Mouse (Mus musculus): ENCODE data around the gene Enam. TPM values are rescaled to one million over a fixed set of nuclear protein-coding genes. Genes with fewer than 3 reads are reported as not detected.
"Not testable (repeated sequence)": the region's sequence is repeated elsewhere in the genome, so short reads cannot be mapped to it uniquely, and the experiment has no call there.

The Enam gene
- polyA plus RNA-seq, 1 experiment = not detected

GRCm38 (mm10) chr5:88542651-88543282, 55.0 kb downstream of the Enam start:
- Histone ChIP-seq H3K27ac (ENCODE audit: insufficient read depth, low read length) (no peak overlapping the region), H3K36me3 (ENCODE audit: control insufficient read depth, insufficient read depth, low read length) (no peaks in the 10 kb centered on the region), H3K4me1 (ENCODE audit: control insufficient read depth, insufficient read depth, insufficient read length) (no peaks in the 10 kb centered on the region), H3K4me3 (ENCODE audit: extremely low read depth, insufficient read depth, insufficient read length) (no peak overlapping the region), H3K27me3 (ENCODE audit: control insufficient read depth, insufficient read depth, low read length) (no peaks in the 10 kb centered on the region)
- DNase-seq (ENCODE audit: low read depth in 1 of 2, low spot score in 2 of 2) = peak in 1 of 2 experiments; percentile 32
- no peak for TF ChIP-seq POLR2A (IDR thresholded peaks at IDR 0.05; ENCODE audit: low read depth, low read length)
- no peak for TF ChIP-seq CTCF (IDR thresholded peaks at IDR 0.05; ENCODE audit: extremely low read depth, insufficient read depth, insufficient read length, insufficient replicate concordance)
- WGBS = 56% methylated on average over 5 of the region's 5 CpGs

GRCm38 (mm10) chr5:88544411-88544810, 56.6 kb downstream of the Enam start:
- 88% methylated on average over 1 of the region's 1 CpGs for WGBS
- DNase-seq (ENCODE audit: low read depth in 1 of 2, low spot score in 2 of 2); H3K27me3 ChIP-seq (ENCODE audit: control insufficient read depth, insufficient read depth, low read length); H3K27ac ChIP-seq (ENCODE audit: insufficient read depth, low read length); H3K4me1 ChIP-seq (ENCODE audit: control insufficient read depth, insufficient read depth, insufficient read length); H3K4me3 ChIP-seq (ENCODE audit: extremely low read depth, insufficient read depth, insufficient read length); H3K36me3 ChIP-seq (ENCODE audit: control insufficient read depth, insufficient read depth, low read length): not testable (repeated sequence)

GRCm38 (mm10) chr5:88545536-88545935, 57.8 kb downstream of the Enam start:
- Histone ChIP-seq H3K4me3 (ENCODE audit: extremely low read depth, insufficient read depth, insufficient read length) (no peak overlapping the region), H3K36me3 (ENCODE audit: control insufficient read depth, insufficient read depth, low read length) (no peaks in the 10 kb centered on the region), H3K4me1 (ENCODE audit: control insufficient read depth, insufficient read depth, insufficient read length) (no peaks in the 10 kb centered on the region), H3K27ac (ENCODE audit: insufficient read depth, low read length) (no peak overlapping the region), H3K27me3 (ENCODE audit: control insufficient read depth, insufficient read depth, low read length) (no peaks in the 10 kb centered on the region)
- 82% methylated on average over 7 of the region's 7 CpGs for WGBS
- TF ChIP-seq POLR2A (IDR thresholded peaks at IDR 0.05; ENCODE audit: low read depth, low read length) (no peak), CTCF (IDR thresholded peaks at IDR 0.05; ENCODE audit: extremely low read depth, insufficient read depth, insufficient read length, insufficient replicate concordance) (no peak)
- DNase-seq (ENCODE audit: low read depth in 1 of 2, low spot score in 2 of 2) = no peak

GRCm38 (mm10) chr5:88553271-88554085, 65.7 kb downstream of the Enam start:
- peaks cover 2% of the 10 kb centered on the region; the same call in 1 of the 2 replicates for H3K36me3 ChIP-seq (ENCODE audit: control insufficient read depth, insufficient read depth, low read length)
- peak overlapping the region; percentile 96 for H3K27ac ChIP-seq (ENCODE audit: insufficient read depth, low read length)
- H3K4me1 ChIP-seq (ENCODE audit: control insufficient read depth, insufficient read depth, insufficient read length) = peaks cover 8% of the 10 kb centered on the region; the same call in 1 of the 2 replicates
- TF ChIP-seq CTCF (IDR thresholded peaks at IDR 0.05; ENCODE audit: extremely low read depth, insufficient read depth, insufficient read length, insufficient replicate concordance) = no peak
- TF ChIP-seq POLR2A (IDR thresholded peaks at IDR 0.05; ENCODE audit: low read depth, low read length) = no peak
- H3K4me3 ChIP-seq (ENCODE audit: extremely low read depth, insufficient read depth, insufficient read length) = peak overlapping the region; percentile 85
- under 1% methylated on average over 29 of the region's 29 CpGs for WGBS
- H3K27me3 ChIP-seq (ENCODE audit: control insufficient read depth, insufficient read depth, low read length) = no peaks in the 10 kb centered on the region
- DNase-seq (ENCODE audit: low read depth in 1 of 2, low spot score in 2 of 2) = no peak

- peak; percentile 87 to 99 for DNase-seq (ENCODE audit: low read depth in 1 of 2, low spot score in 2 of 2)
- peak within 1 kb of the TSS; percentile 96 for H3K27ac ChIP-seq (ENCODE audit: insufficient read depth, low read length)
- H3K27me3 ChIP-seq (ENCODE audit: control insufficient read depth, insufficient read depth, low read length) = no peaks in the 10 kb centered on the region
- TF ChIP-seq CTCF (IDR thresholded peaks at IDR 0.05; ENCODE audit: extremely low read depth, insufficient read depth, insufficient read length, insufficient replicate concordance) (peak; percentile 88), POLR2A (IDR thresholded peaks at IDR 0.05; ENCODE audit: low read depth, low read length) (peak; percentile 82)
- WGBS = under 1% methylated on average over 76 of the region's 76 CpGs
- H3K4me3 ChIP-seq (ENCODE audit: extremely low read depth, insufficient read depth, insufficient read length) = peak within 1 kb of the TSS; percentile 85
- peaks cover 2% of the 10 kb centered on the region; the same call in 1 of the 2 replicates for H3K36me3 ChIP-seq (ENCODE audit: control insufficient read depth, insufficient read depth, low read length)
- H3K4me1 ChIP-seq (ENCODE audit: control insufficient read depth, insufficient read depth, insufficient read length) = peaks cover 8% of the 10 kb centered on the region; the same call in 1 of the 2 replicates
Measured at GRCm38 (mm10) chr5:88554086-88554886, 66.5 kb downstream of the Enam start, which contains the start of gene Utp3. Gene Utp3, plus strand, starts transcription at chr5:88554462.

Other genes starting within 250 kb of the Enam start
- not detected in 2 replicates for gene Gm7714, start 219.1 kb upstream of the Enam start, polyA plus RNA-seq (2012; rRNA removed)
- gene Prol1, start 170.7 kb upstream of the Enam start, polyA plus RNA-seq (2012; rRNA removed) = not detected in 2 replicates
- gene Amtn, start 111.9 kb upstream of the Enam start, polyA plus RNA-seq (2012; rRNA removed) = not detected in 2 replicates
- gene Ambn, start 32.0 kb upstream of the Enam start, polyA plus RNA-seq (2012; rRNA removed) = not detected in 2 replicates
- 383 and 430 TPM in 2 replicates for gene Jchain, start 39.9 kb downstream of the Enam start, polyA plus RNA-seq (2012; rRNA removed)
- gene Utp3, start 66.5 kb downstream of the Enam start, polyA plus RNA-seq (2012; rRNA removed) = 9.3 and 14.0 TPM in 2 replicates
- gene Rufy3, start 77.1 kb downstream of the Enam start, polyA plus RNA-seq (2012; rRNA removed) = 3.7 and 4.7 TPM in 2 replicates
- gene Grsf1, start 188.2 kb downstream of the Enam start, polyA plus RNA-seq (2012; rRNA removed) = 12.0 and 18.6 TPM in 2 replicates
- 1.1 and 1.3 TPM in 2 replicates for gene Mob1b, start 232.9 kb downstream of the Enam start, polyA plus RNA-seq (2012; rRNA removed)

Data from spleen, adult 2 months (tissue).